ENCODE assay signal across 8 mouse cellular contexts in genomic region chr5:115187188-115188131, GRCm38 (mm10). TPM values are rescaled to one million over a fixed set of nuclear protein-coding genes. Genes with fewer than 3 reads are reported as not detected.
A peak's percentile ranks its signal among the peaks of the same experiment; 100 is the strongest.
DNase-seq lines count a peak whose midpoint lies in the region; ATAC-seq and TF ChIP-seq lines count a peak whose summit lies in the region.

No protein-coding gene starts in this region.

- H3K27ac ChIP-seq in cortical plate, adult 2 months (ENCODE audit: insufficient read depth, low read length) = 0 out of 2 replicates have a peak overlapping the region, but pooled peaks have one; percentile 11

- peak; percentile 74 for TF ChIP-seq CTCF in cortical plate, adult 2 months (IDR thresholded peaks at IDR 0.05; ENCODE audit: extremely low read depth, insufficient read depth, low read length)

- H3K9me3 ChIP-seq in megakaryocyte, embryonic 14.5 days = peaks cover 3% of the 10 kb centered on the region; the same call in 1 of the 2 replicates

- no peak for TF ChIP-seq POLR2A in cortical plate, adult 2 months (IDR thresholded peaks at IDR 0.05; ENCODE audit: extremely low read depth, insufficient read depth, low read length)

- H3K27me3 ChIP-seq in megakaryocyte, embryonic 14.5 days (replicated peaks) = peaks cover 85% of the 10 kb centered on the region

- no peaks in the 10 kb centered on the region for H3K36me3 ChIP-seq in megakaryocyte, embryonic 14.5 days (replicated peaks; ENCODE audit: low read length)

- peaks cover 6% of the 10 kb centered on the region for H3K4me1 ChIP-seq in cortical plate, adult 2 months (ENCODE audit: control insufficient read depth, insufficient read depth, low read length)
- peaks cover 61% of the 10 kb centered on the region for H3K4me1 ChIP-seq in megakaryocyte, embryonic 14.5 days

- peak; percentile 75 for ATAC-seq in activated CD4-positive, CD25-positive, alpha-beta regulatory T cell, adult 4 months

- peak; percentile 97 for DNase-seq in gastrocnemius, postnatal 10 days
- peak; percentile 93 for DNase-seq in induced T-regulatory cell, adult 2 months (ENCODE audit: low read depth)
- DNase-seq in left cerebral cortex, adult 8-10 months (ENCODE audit: low spot score in 2 of 2) = peak; percentile 84 to 85
- DNase-seq in right cerebral cortex, adult 2 months (ENCODE audit: low spot score in 2 of 2) = peak; percentile 95 to 96
- peak; percentile 95 for DNase-seq in urinary bladder, postnatal 14 days (ENCODE audit: low spot score)

- peak overlapping the region; percentile 6; the same call in 1 of the 2 replicates for H3K4me3 ChIP-seq in cortical plate, adult 2 months (ENCODE audit: insufficient read depth, low read length)
- peak overlapping the region; percentile 90 for H3K4me3 ChIP-seq in megakaryocyte, embryonic 14.5 days (replicated peaks)

RNA-seq across cellular contexts. Expression of gene Cabp1, which starts 6.7 kb away (rescaled TPM):
- polyA plus RNA-seq in activated CD4-positive, CD25-positive, alpha-beta regulatory T cell, adult 4 months (2017; shearing (Covaris generic)) = under 1 TPM in 1 of 2 experiments, not detected in 1; 0.54 TPM
- 444 and 462 TPM in 2 replicates for polyA plus RNA-seq in cortical plate, adult 2 months (2012; rRNA removed)
- total RNA-seq in gastrocnemius, postnatal 10 days (2021) = 1 to 10 TPM; 2.1 to 4.5 TPM
- 100 to 1,000 TPM; 228 to 252 (median 243) TPM for total RNA-seq in left cerebral cortex, adult 8-10 months (2022)
- polyA plus RNA-seq in megakaryocyte, embryonic 14.5 days (2012; ENCODE audit: insufficient read depth, low replicate concordance) = 1.7 TPM in 1 of 2 replicates, not detected in the other

RNA-seq across cellular contexts. Expression of gene Mlec, which starts 29.5 kb away (rescaled TPM):
- polyA plus RNA-seq in activated CD4-positive, CD25-positive, alpha-beta regulatory T cell, adult 4 months (2017; shearing (Covaris generic)) = 10 to 100 TPM; 26.8 to 37.1 TPM
- polyA plus RNA-seq in cortical plate, adult 2 months (2012; rRNA removed) = 74.6 and 78.6 TPM in 2 replicates
- total RNA-seq in gastrocnemius, postnatal 10 days (2021) = 100 to 1,000 TPM; 231 to 235 TPM
- total RNA-seq in left cerebral cortex, adult 8-10 months (2022) = 10 to 100 TPM; 66.1 to 84.8 (median 72.3) TPM
- 69.9 and 84.4 TPM in 2 replicates for polyA plus RNA-seq in megakaryocyte, embryonic 14.5 days (2012; ENCODE audit: insufficient read depth, low replicate concordance)

RNA-seq across cellular contexts. Expression of gene Pop5, which starts 48.2 kb away (rescaled TPM):
- polyA plus RNA-seq in activated CD4-positive, CD25-positive, alpha-beta regulatory T cell, adult 4 months (2017; shearing (Covaris generic)) = 100 to 1,000 TPM; 122 to 135 TPM
- polyA plus RNA-seq in cortical plate, adult 2 months (2012; rRNA removed) = 193 and 195 TPM in 2 replicates
- 10 to 100 TPM; 17.7 to 26.2 TPM for total RNA-seq in gastrocnemius, postnatal 10 days (2021)
- total RNA-seq in left cerebral cortex, adult 8-10 months (2022) = 10 to 100 TPM; 72.0 to 91.4 (median 77.3) TPM
- 51.5 and 56.1 TPM in 2 replicates for polyA plus RNA-seq in megakaryocyte, embryonic 14.5 days (2012; ENCODE audit: insufficient read depth, low replicate concordance)

RNA-seq across cellular contexts. Expression of gene Unc119b, which starts 52.7 kb away (rescaled TPM):
- polyA plus RNA-seq in activated CD4-positive, CD25-positive, alpha-beta regulatory T cell, adult 4 months (2017; shearing (Covaris generic)) = 10 to 100 TPM; 18.3 to 19.0 TPM
- polyA plus RNA-seq in cortical plate, adult 2 months (2012; rRNA removed) = 24.8 and 26.2 TPM in 2 replicates
- total RNA-seq in gastrocnemius, postnatal 10 days (2021) = 10 to 100 TPM; 13.4 to 18.5 TPM
- 10 to 100 TPM; 21.2 to 26.9 (median 24.2) TPM for total RNA-seq in left cerebral cortex, adult 8-10 months (2022)
- 13.4 and 25.4 TPM in 2 replicates for polyA plus RNA-seq in megakaryocyte, embryonic 14.5 days (2012; ENCODE audit: insufficient read depth, low replicate concordance)

Comparison
In these comparisons a context has a peak if more than half of its experiments do, and no peak if none do; other contexts are left out.
1. Peak in every context shown above with its lines: DNase-seq, ATAC-seq, H3K4me3 ChIP-seq and H3K27ac ChIP-seq.
2. RNA of gene Cabp1, which starts 6.7 kb away (polyA plus RNA-seq): 444 to 462 TPM in cortical plate, adult 2 months; 1.7 TPM in megakaryocyte, embryonic 14.5 days and 0.54 TPM in activated CD4-positive, CD25-positive, alpha-beta regulatory T cell, adult 4 months; every median in the first group is over 100 times any median in the second.